Mouse (Mus musculus) cerebellum, postnatal 4 days (tissue): ENCODE data around the gene Numb.
"Not testable (repeated sequence)": the region's sequence is repeated elsewhere in the genome, so short reads cannot be mapped to it uniquely, and the experiment has no call there.

Experiments used
- DNase-seq, 2 experiments: peaks; one replicate each; pipeline ENCODE4 v3.0.0; 2022; ENCODE audit warnings: low spot score in 2 of 2, mixed read lengths in 1 of 2

Gene Numb

GRCm38 (mm10) chr12:83921535-83922381 is at the start of gene Numb:
Gene Numb, minus strand, starts transcription at chr12:83921934.
- peak; percentile 92 to 97 for DNase-seq

- no peak for DNase-seq
Measured at GRCm38 (mm10) chr12:83965235-83965634, 43.5 kb upstream of the Numb start.

GRCm38 (mm10) chr12:83958278-83958677 is 36.5 kb upstream of the Numb start:
- DNase-seq: no peak

- DNase-seq: no peak
Measured at GRCm38 (mm10) chr12:83951711-83952575, 30.2 kb upstream of the Numb start.

- peak; percentile 39 to 72 for DNase-seq
Measured at GRCm38 (mm10) chr12:83950840-83951701, 29.3 kb upstream of the Numb start.

GRCm38 (mm10) chr12:83950493-83950839 is 28.7 kb upstream of the Numb start, which contains the start of gene Riox1:
Gene Riox1, plus strand, starts transcription at chr12:83950608.
- DNase-seq: peak; percentile 48 to 76

- DNase-seq: no peak
Measured at GRCm38 (mm10) chr12:83949776-83950492, 28.2 kb upstream of the Numb start.

- DNase-seq: no peak
Measured at GRCm38 (mm10) chr12:83949043-83949442, 27.3 kb upstream of the Numb start.

GRCm38 (mm10) chr12:83947260-83947811 is 25.6 kb upstream of the Numb start:
- DNase-seq: no peak

- DNase-seq: no peak
Measured at GRCm38 (mm10) chr12:83941938-83942337, 20.2 kb upstream of the Numb start.

- DNase-seq: no peak
Measured at GRCm38 (mm10) chr12:83940031-83940430, 18.3 kb upstream of the Numb start.

GRCm38 (mm10) chr12:83939332-83939731 is 17.6 kb upstream of the Numb start:
- no peak for DNase-seq

GRCm38 (mm10) chr12:83938592-83938991 is 16.9 kb upstream of the Numb start:
- DNase-seq: not testable (repeated sequence)

- no peak for DNase-seq
Measured at GRCm38 (mm10) chr12:83937600-83937999, 15.9 kb upstream of the Numb start.

GRCm38 (mm10) chr12:83929186-83929804 is 7.6 kb upstream of the Numb start:
- no peak for DNase-seq

GRCm38 (mm10) chr12:83927747-83928146 is 6.0 kb upstream of the Numb start:
- no peak for DNase-seq

GRCm38 (mm10) chr12:83926061-83926460 is 4.3 kb upstream of the Numb start:
- DNase-seq: no peak

GRCm38 (mm10) chr12:83925160-83925703 is 3.5 kb upstream of the Numb start:
- no peak for DNase-seq

GRCm38 (mm10) chr12:83924332-83924731 is 2.6 kb upstream of the Numb start:
- no peak for DNase-seq

GRCm38 (mm10) chr12:83923486-83923859 is 1.7 kb upstream of the Numb start:
- DNase-seq: no peak
